Mouse (Mus musculus): ENCODE measurements at regions not wholly inside any gene's neighbourhood (a gene's known extent, or its start where the extent isn't known, plus 50 kb on each side); places are given as distances from the start of the nearest gene placed in this dataset.

GRCm38 (mm10) chr14:76245063-76245396, 134.3 kb downstream of the Nufip1 start:
- DNase-seq (ENCODE audit: low spot score) = no peak

DNA sequence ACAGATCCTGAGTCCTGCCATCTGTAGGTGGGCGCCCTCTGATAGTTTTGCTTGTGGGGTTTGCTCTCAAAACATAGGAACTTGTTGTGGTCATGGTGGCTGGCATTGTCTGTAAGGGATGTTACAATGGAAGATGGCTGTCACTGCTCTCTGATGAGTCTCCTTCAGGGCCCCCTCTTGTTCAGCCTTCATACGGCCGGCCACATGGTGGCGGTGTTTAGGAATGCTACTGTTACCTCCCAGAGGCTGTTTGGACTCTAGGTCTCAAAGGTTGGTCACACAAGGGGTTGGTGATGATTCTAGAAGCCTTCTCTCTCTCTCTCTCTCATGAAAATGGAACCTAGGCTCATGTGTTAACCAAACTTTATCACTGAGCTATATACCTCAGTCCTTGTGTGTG, 137.0 kb downstream of the Nufip1 start:
- no peak for DNase-seq (ENCODE audit: low spot score)

DNA sequence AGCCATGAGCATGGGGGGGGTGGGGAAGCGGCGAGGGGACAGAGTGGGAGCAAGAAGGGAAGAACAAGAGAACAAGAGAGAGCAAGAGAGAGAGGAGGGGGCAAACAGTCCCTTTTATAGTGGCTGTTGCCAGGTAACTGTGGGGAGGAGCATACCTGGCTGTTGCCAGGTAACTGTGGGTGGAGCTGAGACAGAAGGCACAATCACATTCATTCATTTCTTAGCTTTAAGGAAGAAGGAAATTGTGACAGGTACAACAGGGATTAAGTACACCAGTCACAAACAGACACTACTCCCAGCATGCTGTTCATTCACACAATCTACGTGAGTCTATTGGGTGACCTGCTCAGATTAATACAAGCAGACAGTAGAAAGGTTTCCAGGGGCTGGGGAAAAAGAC, 143.2 kb downstream of the Nufip1 start:
- DNase-seq (ENCODE audit: low spot score) = no peak

DNA sequence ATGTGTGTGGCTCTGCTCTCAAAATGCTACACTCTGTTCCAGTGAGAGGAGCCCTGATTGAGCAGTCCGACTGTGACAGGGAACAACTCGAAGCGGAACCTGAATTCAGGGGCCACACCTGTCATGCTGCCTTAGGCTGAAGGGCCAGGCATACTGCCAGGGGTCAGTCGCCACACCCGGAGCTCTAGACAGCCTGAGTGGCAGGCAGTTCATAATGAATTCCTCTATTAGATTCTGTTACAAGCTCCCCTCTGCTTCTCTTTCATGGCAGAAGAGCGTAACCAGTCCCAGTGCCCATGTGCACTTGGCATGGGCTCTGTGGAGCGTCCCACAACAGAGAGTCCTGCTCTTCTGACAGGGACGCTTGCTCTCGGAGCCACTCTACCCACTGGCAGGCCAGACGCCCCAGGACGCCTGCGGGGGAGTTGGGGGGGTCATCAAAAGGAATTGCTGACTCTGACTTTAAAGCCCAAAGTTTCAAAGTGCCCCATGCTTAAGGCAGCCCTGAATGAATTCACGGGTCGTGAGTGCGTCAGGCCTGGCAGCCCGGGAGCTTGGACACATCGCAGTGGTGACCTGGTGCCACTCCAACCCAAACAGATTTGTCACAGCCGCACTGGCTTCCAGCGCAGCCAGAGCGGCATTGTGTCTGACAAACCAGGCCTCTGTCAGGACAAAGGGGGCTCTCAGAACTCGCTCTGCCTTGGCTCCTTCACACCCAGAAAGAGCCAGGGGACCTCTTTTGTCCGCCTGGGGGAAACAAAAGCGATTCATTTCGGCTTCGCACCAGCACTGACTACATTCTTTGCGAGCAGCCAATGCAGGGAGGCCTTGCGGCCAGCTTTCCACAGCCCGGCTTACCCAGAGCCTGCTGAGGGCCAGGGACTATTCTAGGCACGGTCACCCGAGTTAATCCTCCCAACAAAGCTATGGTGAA, 144.1 kb downstream of the Nufip1 start:
- no peak for DNase-seq (ENCODE audit: low spot score)

- no peak for DNase-seq (ENCODE audit: low spot score)
Observed at GRCm38 (mm10) chr14:76255971-76256370, 145.3 kb downstream of the Nufip1 start.

DNA sequence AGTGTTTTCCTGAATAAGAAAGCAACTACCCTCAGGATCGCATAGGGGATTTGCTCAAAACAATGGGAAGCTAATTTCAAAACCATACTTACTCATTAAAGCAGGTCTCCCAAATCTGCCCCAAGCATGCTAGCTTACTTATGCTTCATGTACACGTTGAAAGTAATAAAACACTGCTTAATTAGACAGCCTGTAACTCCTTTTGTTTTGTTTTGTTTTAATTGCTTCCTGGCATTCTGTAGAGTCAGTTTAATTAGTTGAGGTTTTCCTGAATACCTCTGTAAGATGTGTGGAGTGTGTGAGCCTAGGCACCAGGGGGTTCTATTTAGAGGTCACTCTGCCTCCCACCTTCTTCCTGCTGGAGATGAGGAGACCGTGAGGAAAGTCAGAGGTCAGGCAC, 147.9 kb downstream of the Nufip1 start:
- DNase-seq (ENCODE audit: low spot score) = no peak

DNA sequence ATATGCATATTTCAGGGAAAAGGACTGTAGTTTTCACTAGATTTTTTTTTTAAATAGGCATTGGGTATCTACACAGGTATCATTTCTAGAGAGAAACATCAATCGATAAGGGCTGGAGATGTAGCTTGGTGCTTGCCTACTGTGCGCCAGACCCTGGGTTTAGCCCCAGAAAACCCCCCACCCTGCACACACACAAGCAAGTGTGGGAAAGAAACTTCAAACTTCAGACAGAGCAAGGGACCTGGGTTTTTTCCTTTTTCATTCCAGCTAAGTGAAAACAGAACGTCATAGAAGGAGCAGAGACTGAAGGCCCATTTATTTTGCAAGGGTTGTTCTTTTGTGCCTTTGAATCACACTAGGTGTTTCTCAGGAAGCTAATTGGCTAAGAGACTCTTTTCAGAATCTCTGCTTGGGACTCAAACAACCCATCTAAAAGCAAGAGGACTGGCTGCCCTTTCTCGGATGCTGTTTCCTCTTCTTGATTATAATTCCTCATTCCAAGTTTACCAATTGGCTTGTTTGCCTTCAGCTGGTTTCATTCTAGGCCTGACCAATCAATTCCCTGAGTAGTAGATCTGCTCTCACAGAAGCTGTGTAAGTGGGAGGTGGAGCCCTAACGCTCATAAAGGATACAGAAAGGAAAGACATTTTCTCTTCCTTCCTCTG, 150.1 kb downstream of the Nufip1 start:
- DNase-seq (ENCODE audit: low spot score) = no peak

- DNase-seq (ENCODE audit: low spot score) = no peak
Observed at GRCm38 (mm10) chr14:76263682-76264081, 151.1 kb upstream of the Tsc22d1 start.

GRCm38 (mm10) chr14:76265819-76266218, 148.9 kb upstream of the Tsc22d1 start:
- DNase-seq (ENCODE audit: low spot score) = no peak

DNA sequence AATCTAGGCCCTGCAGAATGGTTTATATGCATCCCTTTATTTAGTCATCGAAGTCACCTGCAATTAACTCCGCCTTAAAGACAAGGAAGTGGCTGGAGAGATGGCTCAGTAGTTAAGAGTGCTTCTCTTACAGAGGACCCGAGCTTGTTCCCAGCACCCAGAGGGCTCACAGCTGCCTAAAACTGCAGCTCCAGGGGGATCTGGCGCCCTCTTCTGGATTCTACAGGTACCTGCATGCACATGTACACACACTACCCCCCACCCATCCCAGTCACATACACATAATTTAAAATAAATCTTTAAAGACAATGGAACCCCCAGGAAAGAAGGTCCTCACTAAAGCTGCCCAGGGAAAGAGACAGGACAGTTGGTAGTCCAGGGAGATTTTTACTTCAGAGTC, 148.5 kb upstream of the Tsc22d1 start:
- no peak for DNase-seq (ENCODE audit: low spot score)

DNA sequence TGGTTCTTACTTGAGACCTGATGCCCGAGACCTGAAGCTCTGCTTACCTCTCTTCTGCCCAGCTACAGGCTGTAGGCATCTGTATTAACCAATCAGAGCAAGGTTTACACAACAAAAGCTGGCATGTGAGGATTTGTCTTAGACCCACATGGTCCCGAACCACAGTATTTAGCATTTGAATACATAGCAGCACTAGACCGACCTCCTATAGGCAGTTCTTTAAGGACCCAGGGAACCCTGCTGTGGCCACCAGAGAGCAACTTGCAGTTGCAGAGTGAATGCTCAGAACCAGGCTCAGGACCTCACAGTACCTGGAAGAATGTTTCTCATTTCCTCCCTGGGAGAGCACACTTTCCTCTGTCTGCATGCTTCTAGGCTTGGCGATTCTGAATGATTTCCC, 147.7 kb upstream of the Tsc22d1 start:
- no peak for DNase-seq (ENCODE audit: low spot score)

GRCm38 (mm10) chr14:76271190-76271589, 143.6 kb upstream of the Tsc22d1 start:
- no peak for DNase-seq (ENCODE audit: low spot score)

- DNase-seq (ENCODE audit: low spot score) = no peak
Observed at GRCm38 (mm10) chr14:76272840-76273239, 141.9 kb upstream of the Tsc22d1 start.

DNA sequence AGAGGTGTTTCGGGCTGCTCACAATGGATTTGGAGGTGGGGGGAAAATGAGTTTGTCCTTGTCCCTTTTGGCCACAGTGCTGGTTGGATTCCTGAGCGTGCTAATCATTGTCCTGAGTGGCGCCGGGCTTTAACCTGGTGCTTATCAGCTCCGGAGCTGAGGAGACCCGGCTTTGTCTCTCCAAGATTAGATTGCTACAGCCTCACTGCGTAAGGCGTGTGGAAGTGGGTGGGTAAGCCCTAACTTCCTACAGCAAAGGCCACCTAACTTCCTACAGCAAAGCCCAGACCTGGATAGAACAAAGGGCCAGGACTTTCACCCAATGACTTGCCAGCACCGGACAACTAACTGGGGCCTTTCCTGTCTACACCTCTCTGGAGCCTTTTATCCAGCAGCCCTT, 138.1 kb upstream of the Tsc22d1 start:
- no peak for DNase-seq (ENCODE audit: low spot score)

GRCm38 (mm10) chr14:76278751-76279450, 135.9 kb upstream of the Tsc22d1 start:
- DNase-seq (ENCODE audit: low spot score) = peak; percentile 37

DNA sequence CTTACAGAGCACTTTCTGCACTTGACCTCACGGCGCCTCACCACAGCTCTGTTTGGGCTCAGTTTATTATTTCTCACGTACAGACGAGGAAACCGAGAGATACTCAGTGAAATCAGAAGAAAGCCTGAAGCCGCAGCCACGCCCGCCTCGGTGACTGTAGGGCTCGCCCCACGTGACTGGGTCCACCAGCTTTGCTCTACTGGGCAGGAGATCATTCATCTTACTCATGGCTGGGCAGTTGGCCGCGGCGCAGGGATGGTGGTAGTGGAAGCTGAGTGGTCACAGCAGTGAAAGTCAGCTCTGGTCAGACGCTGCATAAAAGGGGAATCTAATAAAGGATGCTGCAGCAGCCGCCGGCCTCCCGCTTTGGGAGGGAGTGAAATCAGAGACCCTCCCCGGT, 135.2 kb upstream of the Tsc22d1 start:
- DNase-seq (ENCODE audit: low spot score) = no peak

DNA sequence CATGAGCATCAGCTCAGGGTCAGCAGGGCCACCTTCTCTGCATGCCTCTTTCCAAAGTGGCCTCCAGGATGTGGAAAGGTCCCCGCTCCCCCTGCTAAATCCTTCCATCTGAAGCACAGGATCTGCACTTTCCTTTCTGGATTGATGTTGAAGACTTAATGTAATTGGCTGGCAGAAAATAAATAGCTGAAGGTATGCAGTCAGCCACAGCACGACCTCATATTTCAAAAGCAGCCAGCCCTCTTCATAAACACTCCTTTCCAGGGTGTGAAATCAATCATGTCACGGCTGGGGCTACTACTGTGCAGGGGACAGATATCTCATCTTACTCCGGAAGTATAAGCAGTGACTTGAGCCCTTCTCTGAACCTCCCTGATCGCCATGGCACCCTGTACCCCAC, 132.9 kb upstream of the Tsc22d1 start:
- no peak for DNase-seq (ENCODE audit: low spot score)

GRCm38 (mm10) chr14:76287768-76288167, 127.0 kb upstream of the Tsc22d1 start:
- DNase-seq (ENCODE audit: low spot score) = no peak

- no peak for DNase-seq (ENCODE audit: low spot score)
Observed at GRCm38 (mm10) chr14:76290401-76291018, 124.3 kb upstream of the Tsc22d1 start.

DNA sequence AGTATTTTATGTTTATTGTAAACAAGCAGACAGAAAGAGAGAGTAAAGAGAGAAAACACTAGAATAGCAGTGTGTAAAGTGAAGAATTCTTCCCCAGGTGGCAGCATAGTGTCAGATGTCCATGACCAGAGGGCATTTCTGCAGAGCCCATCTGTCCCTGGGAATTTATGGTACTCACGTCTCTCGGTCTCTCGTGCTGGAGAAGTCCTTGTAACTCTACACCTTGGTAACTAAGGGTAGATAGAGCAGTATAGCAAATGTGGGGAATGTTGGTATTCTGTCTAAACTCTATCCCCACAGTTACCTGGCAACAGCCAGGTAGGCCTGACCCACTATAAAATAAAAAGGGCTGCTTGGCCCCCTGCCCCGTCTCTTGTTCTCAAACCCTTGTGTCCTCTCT, 122.5 kb upstream of the Tsc22d1 start:
- DNase-seq (ENCODE audit: low spot score) = no peak

DNA sequence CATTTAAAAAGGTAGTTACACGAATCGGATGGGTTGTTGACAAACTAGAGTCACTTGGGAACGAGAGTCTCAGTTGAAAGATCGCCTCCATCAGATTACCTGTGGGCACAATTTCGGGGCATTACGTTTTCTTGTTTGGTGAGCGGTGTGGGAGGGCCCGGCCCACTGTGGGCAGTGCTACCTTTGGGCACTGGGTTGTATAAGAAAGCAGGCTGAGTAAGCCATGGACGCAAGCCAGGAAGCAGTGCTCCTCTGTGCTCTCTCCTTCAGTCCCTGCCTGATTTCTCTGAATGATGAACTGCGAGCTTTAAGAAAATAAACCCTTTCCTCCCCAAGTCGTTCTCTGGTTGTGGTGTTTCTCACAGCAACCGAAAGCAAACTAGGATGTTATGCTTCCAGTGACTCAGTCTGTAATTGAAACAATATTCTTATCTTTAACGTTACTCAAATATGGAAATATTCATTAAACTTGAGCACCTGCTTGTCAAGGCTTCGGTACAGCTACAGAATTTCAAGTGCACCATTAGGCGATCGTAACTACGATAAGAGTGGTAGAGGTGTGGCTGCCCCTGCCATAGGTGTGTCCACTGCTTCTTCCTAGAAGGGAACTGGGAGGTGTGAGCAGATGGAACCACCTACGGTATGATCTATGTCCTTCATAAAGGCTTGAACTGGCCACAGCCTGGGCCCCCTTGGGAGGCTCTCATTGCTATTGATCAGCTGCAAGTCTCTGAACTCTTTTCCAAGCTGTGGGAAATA, 119.2 kb upstream of the Tsc22d1 start:
- no peak for DNase-seq (ENCODE audit: low spot score)

DNA sequence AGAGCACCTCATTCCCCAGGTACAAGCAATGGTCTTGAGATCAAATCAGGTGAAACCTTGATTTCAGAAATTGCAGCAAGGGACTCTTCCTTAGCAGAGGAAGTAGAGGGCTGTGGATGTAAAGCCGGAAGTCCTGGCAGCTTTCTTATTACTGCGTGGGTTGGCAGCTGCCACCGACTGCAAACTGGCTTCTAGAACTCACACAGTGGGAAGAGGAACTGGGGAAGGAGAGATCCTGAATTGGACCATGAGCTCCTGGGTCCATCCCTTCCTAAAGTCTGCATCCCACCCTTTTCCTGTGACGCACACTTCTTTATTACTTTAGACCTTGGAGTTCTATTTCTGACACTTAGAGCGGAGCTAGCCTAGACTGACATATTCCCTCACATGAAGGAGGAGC, 116.9 kb upstream of the Tsc22d1 start:
- DNase-seq (ENCODE audit: low spot score) = no peak
